Mouse (Mus musculus) megakaryocyte, embryonic 14.5 days (primary cell): ENCODE results near the gene Gm29609.

ENCODE experiments used
- FLI1 ChIP-seq: IDR thresholded peaks from 2 replicates; pipeline ENCODE4 v1.6.1; 2012; ENCODE audit warnings: low read length, inconsistent platforms, mixed read lengths
- GATA1 ChIP-seq: IDR thresholded peaks from 3 replicates; pipeline ENCODE4 v1.6.1; 2012; ENCODE audit warnings: mixed read lengths, low read length, inconsistent platforms, borderline replicate concordance

DNA sequence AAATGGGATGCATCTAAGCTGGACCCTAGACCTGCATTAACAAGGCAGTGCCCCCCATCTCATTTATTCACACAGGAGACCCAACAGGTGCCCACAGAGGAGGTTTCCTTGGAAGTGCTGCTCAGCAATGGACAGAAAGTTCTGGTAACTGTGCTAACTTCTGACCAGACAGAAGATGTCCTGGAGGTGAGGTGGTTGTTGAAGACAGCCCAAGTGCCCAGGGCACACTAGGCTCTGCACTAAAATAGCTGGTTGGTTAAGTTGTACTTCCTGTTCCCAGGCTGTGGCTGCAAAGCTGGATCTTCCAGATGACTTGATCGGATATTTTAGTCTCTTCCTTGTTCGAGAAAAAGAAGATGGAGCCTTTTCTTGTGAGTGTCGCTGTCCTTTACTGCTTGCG lies 16.0 kb upstream of the Gm29609 start:
- TF ChIP-seq FLI1 (no peak), GATA1 (no peak)
